Mouse (Mus musculus) heart, postnatal 0 days (tissue): ENCODE results near the gene Tfdp2.

Experiments
- CTCF ChIP-seq: IDR thresholded peaks from 2 replicates; pipeline ENCODE4 v1.5.1; 2016; ENCODE audit warnings: antibody characterized with exemption, control low read depth, low read depth
- EP300 ChIP-seq: IDR thresholded peaks from 2 replicates; pipeline ENCODE4 v1.6.1; 2016; ENCODE audit warnings: antibody characterized with exemption, low read depth

DNA sequence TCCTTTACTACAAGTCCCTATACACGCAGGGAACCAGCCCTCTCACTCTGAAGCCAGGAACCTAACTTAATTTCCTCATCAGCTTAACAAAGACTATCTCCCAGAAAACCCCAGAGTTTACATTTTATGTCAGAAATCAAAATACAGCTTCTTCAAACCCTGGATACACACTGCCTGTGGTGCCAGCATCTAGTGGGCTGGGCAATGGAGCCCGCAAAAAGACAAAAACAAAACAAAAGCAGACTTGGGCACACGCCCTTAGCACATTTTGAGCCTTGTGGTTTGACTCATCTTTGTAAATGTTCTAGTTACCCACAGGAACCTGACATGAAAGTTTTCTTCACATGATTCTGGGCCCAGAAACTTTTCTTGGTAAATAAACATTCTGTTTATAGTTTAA, 154.4 kb downstream of the Tfdp2 start:
- no peak for TF ChIP-seq CTCF
- TF ChIP-seq EP300 = no peak
